Mouse (Mus musculus) CD8-positive naive resting alpha-beta T cell, adult 2 months (primary cell): ENCODE measurements at regions not wholly inside any gene's neighbourhood (a gene's known extent, or its start where the extent isn't known, plus 50 kb on each side); places are given as distances from the start of the nearest gene placed in this dataset.
A peak's percentile ranks its signal among the peaks of the same experiment; 100 is the strongest.

Experiments used
- DNase-seq, 2 experiments: peaks; one replicate each; pipeline ENCODE4 v3.0.0; 2022; ENCODE audit warnings: low read depth in 2 of 2, low spot score in 2 of 2

DNA sequence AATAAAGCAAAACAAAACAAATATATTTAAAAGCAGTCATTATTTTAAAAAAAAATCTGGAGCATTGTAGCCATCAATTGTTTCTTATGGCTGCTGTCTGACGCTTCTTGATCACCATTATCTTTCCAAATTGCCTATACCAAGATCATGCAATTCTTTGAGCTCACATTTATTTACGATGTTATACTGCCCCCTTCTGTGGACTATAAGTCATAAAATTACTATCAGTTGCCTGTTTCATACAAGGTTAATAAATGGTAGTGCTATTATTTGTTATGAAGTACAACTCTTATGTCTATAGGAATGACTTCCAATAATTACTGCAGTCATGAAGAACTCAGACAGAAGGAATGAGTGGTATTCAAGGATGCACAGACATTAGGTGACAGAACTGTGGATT, 57.3 kb upstream of the Eda2r start:
- no peak for DNase-seq

DNA sequence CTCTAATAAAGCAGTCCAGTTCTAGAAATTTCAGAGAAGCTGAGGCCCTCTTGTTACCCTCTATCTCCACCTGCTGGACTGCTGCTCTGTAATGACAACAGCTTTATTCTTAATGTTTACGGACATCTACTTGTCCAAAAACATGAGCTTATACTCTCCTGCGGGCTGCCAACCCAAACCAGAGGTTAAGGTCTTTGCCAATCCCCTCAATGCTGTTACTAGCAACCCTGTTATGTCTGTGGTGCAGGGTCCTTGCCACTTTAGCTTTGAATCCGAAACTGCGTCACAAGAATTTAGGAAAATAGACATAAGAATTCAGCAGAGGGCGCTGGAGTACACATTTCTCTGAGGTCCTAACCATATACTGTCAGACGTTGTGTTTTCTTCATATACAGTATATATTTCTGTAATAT, 54.4 kb upstream of the Eda2r start:
- peak in 1 of 2 experiments; percentile 11 for DNase-seq
